Mouse (Mus musculus) embryonic facial prominence, embryonic 12.5 days (tissue): ENCODE measurements around the gene Akt1. TPM values are rescaled to one million over a fixed set of nuclear protein-coding genes. Genes with fewer than 3 reads are reported as not detected.

Experiments
- ATAC-seq: fragments of 200-750 bp; cut with Nextera tagmentation; 2 replicates; pipeline ENCODE4 v1.8.0; 2017; ENCODE audit not compliant: insufficient number of reproducible peaks, insufficient read depth, low FRiP score, low TSS enrichment
- H3K27ac ChIP-seq: fragments of 300-500 bp; sonication (generic); 2 replicates; pipeline ENCODE4 v1.5.1; 2016; ENCODE audit warnings: mild to moderate bottlenecking
- H3K27me3 ChIP-seq: fragments of 300-500 bp; sonication (generic); 2 replicates; pipeline ENCODE4 v1.6.1; 2016; ENCODE audit warnings: mild to moderate bottlenecking, moderate library complexity
- H3K36me3 ChIP-seq: fragments of 300-500 bp; sonication (generic); 2 replicates; pipeline ENCODE4 v1.6.1; 2016; ENCODE audit warnings: mild to moderate bottlenecking
- H3K4me1 ChIP-seq: fragments of 300-500 bp; sonication (generic); 2 replicates; pipeline ENCODE4 v1.6.1; 2016
- H3K4me2 ChIP-seq: fragments of 300-500 bp; sonication (generic); replicated peaks from 2 replicates; pipeline ENCODE4 v1.6.1; 2016; ENCODE audit warnings: mild to moderate bottlenecking, moderate library complexity
- H3K4me3 ChIP-seq: fragments of 300-500 bp; sonication (generic); 2 replicates; pipeline ENCODE4 v1.5.1; 2016; ENCODE audit warnings: mild to moderate bottlenecking
- H3K9ac ChIP-seq: fragments of 300-500 bp; sonication (generic); 2 replicates; pipeline ENCODE4 v1.6.1; 2016; ENCODE audit warnings: mild to moderate bottlenecking, moderate library complexity
- H3K9me3 ChIP-seq: fragments of 300-500 bp; sonication (generic); 2 replicates; pipeline ENCODE4 v1.6.1; 2016; ENCODE audit warnings: mild to moderate bottlenecking, moderate library complexity
- WGBS: fragments of 180-500 bp; shearing (Covaris S2); methylation state at CpG from one replicate; pipeline ENCODE4 v1.1.7; 2016; 5-methylcytosine and 5-hydroxymethylcytosine counted together
- polyA plus RNA-seq: library from polyadenylated mRNA; unstranded; fragments of >200 nt; fragmentation: Nextera tagmentation; extraction: Ambion mirVana; gene quantifications from 2 replicates; pipeline ENCODE4 v1.2.1, GENCODE M21; 2016

Akt1 gene
- polyA plus RNA-seq, 1 experiment from 2014 or later, result 98.8 TPM

DNA sequence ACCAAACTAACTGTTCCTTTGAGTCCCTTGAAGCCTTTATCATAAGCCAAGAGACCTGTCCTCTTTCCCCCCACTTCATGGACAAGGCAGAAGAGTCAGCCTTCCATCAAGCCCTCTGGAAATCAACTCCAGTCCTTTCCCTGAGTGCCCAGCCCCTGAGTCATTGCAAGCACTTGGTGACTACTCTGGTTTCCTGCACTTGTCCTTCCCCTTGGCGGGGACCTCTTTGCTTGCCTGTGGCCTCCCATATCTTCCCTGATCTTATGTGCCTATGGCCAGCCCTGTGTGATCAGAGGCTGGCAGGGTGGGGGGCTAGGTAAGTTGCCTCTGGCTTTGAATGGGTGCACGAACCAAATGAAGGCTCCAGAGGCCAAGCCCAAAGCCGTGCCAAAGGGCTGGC is 52.8 kb downstream of the Akt1 start:
- Histone ChIP-seq H3K36me3 (no peaks in the 10 kb centered on the region), H3K4me1 (peaks cover 25% of the 10 kb centered on the region), H3K27me3 (peaks cover 47% of the 10 kb centered on the region), H3K4me3 (no peak overlapping the region), H3K4me2 (no peak overlapping the region), H3K9ac (no peak overlapping the region), H3K9me3 (no peaks in the 10 kb centered on the region), H3K27ac (no peak overlapping the region)
- 83% methylated on average over 3 of the region's 3 CpGs for WGBS
- ATAC-seq, result no peak

GRCm38 (mm10) chr12:112620354-112621061 is 54.2 kb downstream of the Akt1 start:
- ATAC-seq, result no peak
- Histone ChIP-seq H3K4me3 (peak overlapping the region; percentile 51), H3K9me3 (no peaks in the 10 kb centered on the region), H3K36me3 (no peaks in the 10 kb centered on the region), H3K27ac (no peak overlapping the region), H3K4me2 (peak overlapping the region; percentile 97), H3K4me1 (peaks cover 25% of the 10 kb centered on the region), H3K27me3 (peaks cover 47% of the 10 kb centered on the region), H3K9ac (peak overlapping the region; percentile 72)
- WGBS, result 17% methylated on average over 14 of the region's 16 CpGs

- under 1% methylated on average over 34 of the region's 56 CpGs for WGBS
- Histone ChIP-seq H3K36me3 (no peaks in the 10 kb centered on the region), H3K9ac (peak within 1 kb of the TSS; percentile 72), H3K4me2 (peak within 1 kb of the TSS; percentile 97), H3K27me3 (peaks cover 47% of the 10 kb centered on the region), H3K27ac (no peak within 1 kb of the TSS), H3K4me1 (peaks cover 25% of the 10 kb centered on the region), H3K4me3 (peak within 1 kb of the TSS; percentile 51), H3K9me3 (no peaks in the 10 kb centered on the region)
- ATAC-seq, result peak; percentile 45; the same call in 1 of the 2 replicates
Measured at GRCm38 (mm10) chr12:112619686-112620353, 54.9 kb downstream of the Akt1 start, which contains the start of gene Adssl1. Adssl1 (plus strand) TSS chr12:112620045.

DNA sequence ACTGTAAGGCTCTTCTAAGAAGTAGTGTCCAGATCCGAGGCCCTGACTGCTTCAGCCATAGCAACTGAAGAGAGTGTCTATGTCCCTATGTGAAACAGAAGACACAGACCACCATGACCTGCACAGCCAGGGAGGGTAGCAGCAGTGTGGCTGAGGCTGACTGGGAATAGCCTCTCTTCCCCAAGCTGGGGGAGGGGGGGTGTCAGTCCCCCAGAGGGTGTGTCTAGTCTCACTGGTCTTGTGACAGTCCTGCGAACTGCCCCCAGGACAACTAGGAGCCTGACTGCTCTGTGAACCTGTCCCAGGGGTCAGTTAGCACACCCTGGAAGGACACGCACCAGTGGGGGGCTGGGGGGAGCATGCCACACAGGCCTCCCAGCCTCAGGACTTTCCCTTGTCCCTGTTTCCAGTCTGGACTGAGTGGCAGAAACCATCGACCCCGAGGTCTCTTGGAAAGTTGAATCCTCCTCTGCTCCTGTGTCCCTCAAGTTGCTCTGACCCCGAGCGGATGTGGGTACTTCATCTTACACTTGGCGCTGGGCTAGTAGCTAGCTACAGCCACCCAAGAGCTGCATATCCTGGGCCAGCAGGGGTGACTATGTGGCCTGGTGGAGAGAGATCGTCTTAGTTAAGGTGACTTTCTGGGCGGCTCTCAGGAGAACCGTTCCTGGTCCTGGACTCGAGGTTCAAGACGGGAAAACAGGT is 55.6 kb downstream of the Akt1 start:
- Histone ChIP-seq H3K27ac (no peak overlapping the region), H3K4me1 (peaks cover 21% of the 10 kb centered on the region)
- WGBS, result 22% methylated on average over 13 of the region's 13 CpGs

GRCm38 (mm10) chr12:112617898-112618380 is 56.7 kb downstream of the Akt1 start:
- Histone ChIP-seq H3K27ac (no peak overlapping the region), H3K4me1 (peaks cover 21% of the 10 kb centered on the region), H3K36me3 (no peaks in the 10 kb centered on the region), H3K27me3 (peaks cover 47% of the 10 kb centered on the region), H3K4me2 (no peak overlapping the region), H3K9ac (no peak overlapping the region), H3K9me3 (no peaks in the 10 kb centered on the region), H3K4me3 (no peak overlapping the region)
- 15% methylated on average over 8 of the region's 8 CpGs for WGBS
- ATAC-seq, result peak; percentile 71

More for the DNA sequence above, 55.6 kb downstream of the Akt1 start:
- Histone ChIP-seq H3K36me3 (no peaks in the 10 kb centered on the region), H3K4me3 (peak overlapping the region; percentile 51), H3K27me3 (peaks cover 47% of the 10 kb centered on the region), H3K9ac (peak overlapping the region; percentile 72; the same call in 1 of the 2 replicates), H3K4me2 (peak overlapping the region; percentile 97), H3K9me3 (no peaks in the 10 kb centered on the region)
- no peak for ATAC-seq

DNA sequence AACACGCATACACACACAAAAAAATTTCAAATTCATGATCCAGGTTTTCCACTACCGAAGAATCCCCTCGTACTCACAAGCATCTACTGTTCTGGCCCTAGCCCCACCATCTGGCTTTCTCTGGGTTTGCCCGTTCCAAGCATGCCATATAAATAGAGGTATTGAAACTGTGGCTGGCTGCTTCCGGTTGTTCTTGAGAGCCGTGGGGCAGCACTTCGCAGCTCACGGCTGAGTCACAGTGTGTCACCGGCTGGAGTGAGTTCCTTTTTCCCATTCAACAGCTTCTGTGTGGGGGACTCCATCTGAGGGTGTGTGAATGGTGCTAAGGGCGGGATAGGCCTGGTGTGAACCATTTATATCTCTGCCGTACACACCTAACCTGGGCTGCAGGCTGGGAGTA is 57.5 kb downstream of the Akt1 start:
- Histone ChIP-seq H3K9me3 (no peaks in the 10 kb centered on the region), H3K27ac (no peak overlapping the region), H3K4me3 (no peak overlapping the region), H3K27me3 (peaks cover 43% of the 10 kb centered on the region), H3K4me1 (peaks cover 21% of the 10 kb centered on the region), H3K4me2 (no peak overlapping the region), H3K9ac (no peak overlapping the region), H3K36me3 (no peaks in the 10 kb centered on the region)
- 84% methylated on average over 11 of the region's 11 CpGs for WGBS
- no peak for ATAC-seq

- no peak overlapping the region for H3K4me3 ChIP-seq
- H3K36me3 ChIP-seq, result 0 out of 2 replicates have a peak, but pooled peaks cover 4% of the 10 kb centered on the region
- H3K4me1 ChIP-seq, result peaks cover 21% of the 10 kb centered on the region
- no peak overlapping the region for H3K27ac ChIP-seq
- H3K9me3 ChIP-seq, result no peaks in the 10 kb centered on the region
- no peak overlapping the region for H3K4me2 ChIP-seq
- peaks cover 38% of the 10 kb centered on the region for H3K27me3 ChIP-seq
- 58% methylated on average over 9 of the region's 9 CpGs for WGBS
- no peak overlapping the region for H3K9ac ChIP-seq
- ATAC-seq, result no peak
Measured at GRCm38 (mm10) chr12:112616668-112617067, 58.0 kb downstream of the Akt1 start.

DNA sequence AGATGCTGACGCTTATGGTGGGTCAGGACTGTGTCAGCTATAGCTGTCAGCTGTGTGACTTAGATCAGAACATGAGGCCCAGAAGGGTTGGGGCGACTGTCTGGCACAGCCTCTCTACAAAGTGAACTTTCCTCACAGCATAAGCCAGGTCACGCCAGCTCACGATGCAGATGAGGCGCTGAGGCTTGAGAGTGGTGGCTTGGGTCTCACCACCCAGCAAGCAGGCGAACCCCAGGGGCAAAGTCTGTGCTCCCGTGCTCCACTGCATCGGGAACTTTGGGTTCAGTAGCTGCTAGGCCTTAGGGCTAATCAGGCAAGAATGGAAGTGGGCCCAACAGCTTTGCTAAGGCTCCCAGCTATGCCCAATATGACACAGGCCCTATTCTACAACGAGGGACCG is 65.7 kb downstream of the Akt1 start:
- Histone ChIP-seq H3K9ac (no peak overlapping the region), H3K27me3 (no peaks in the 10 kb centered on the region), H3K4me3 (no peak overlapping the region), H3K9me3 (no peaks in the 10 kb centered on the region), H3K4me1 (peaks cover 4% of the 10 kb centered on the region), H3K4me2 (no peak overlapping the region), H3K36me3 (peaks cover 8% of the 10 kb centered on the region; the same call in 1 of the 2 replicates), H3K27ac (no peak overlapping the region)
- no peak for ATAC-seq
- WGBS, result 89% methylated on average over 10 of the region's 10 CpGs

DNA sequence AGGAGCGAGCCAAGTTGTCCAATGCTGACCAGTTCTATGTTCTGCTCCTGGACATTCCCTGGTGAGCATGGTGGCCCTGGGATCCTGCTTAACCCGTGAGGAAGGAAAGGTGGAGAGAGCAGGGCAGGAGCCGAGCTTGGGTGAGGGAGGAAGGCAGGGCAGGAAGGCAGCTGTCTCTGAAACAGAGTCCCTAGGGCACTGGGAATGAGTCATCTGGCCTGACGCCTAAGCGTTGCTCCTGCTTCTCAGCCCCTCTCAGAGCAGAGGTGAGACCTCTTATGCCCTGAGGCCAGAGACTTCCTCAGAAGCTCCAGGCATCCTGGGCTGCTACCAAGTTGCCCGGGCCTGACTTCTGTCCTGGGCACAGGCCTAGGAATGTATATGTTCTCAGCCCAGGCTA is 67.7 kb downstream of the Akt1 start:
- no peak overlapping the region for H3K4me3 ChIP-seq
- H3K27ac ChIP-seq, result no peak overlapping the region
- no peaks in the 10 kb centered on the region for H3K9me3 ChIP-seq
- peaks cover 12% of the 10 kb centered on the region; the same call in 1 of the 2 replicates for H3K36me3 ChIP-seq
- 67% methylated on average over 6 of the region's 6 CpGs for WGBS
- no peak overlapping the region for H3K9ac ChIP-seq
- no peak overlapping the region for H3K4me2 ChIP-seq
- peaks cover 4% of the 10 kb centered on the region for H3K4me1 ChIP-seq
- no peak for ATAC-seq
- H3K27me3 ChIP-seq, result no peaks in the 10 kb centered on the region

GRCm38 (mm10) chr12:112605766-112606165 is 68.9 kb downstream of the Akt1 start:
- peak overlapping the region; percentile 9; the same call in 1 of the 2 replicates for H3K27ac ChIP-seq
- ATAC-seq, result no peak
- H3K36me3 ChIP-seq, result 0 out of 2 replicates have a peak, but pooled peaks cover 5% of the 10 kb centered on the region
- no peaks in the 10 kb centered on the region for H3K27me3 ChIP-seq
- peaks cover 4% of the 10 kb centered on the region for H3K4me1 ChIP-seq
- H3K9me3 ChIP-seq, result no peaks in the 10 kb centered on the region
- 51% methylated on average over 6 of the region's 6 CpGs for WGBS
- no peak overlapping the region for H3K4me2 ChIP-seq
- 0 out of 2 replicates have a peak overlapping the region, but pooled peaks have one; percentile 8 for H3K9ac ChIP-seq
- no peak overlapping the region for H3K4me3 ChIP-seq
